Mouse (Mus musculus): Measurements from ENCODE around the gene H2afx. TPM values are rescaled to one million over a fixed set of nuclear protein-coding genes. Genes with fewer than 3 reads are reported as not detected.
A peak's percentile ranks its signal among the peaks of the same experiment; 100 is the strongest.
"Not testable (repeated sequence)": the region's sequence is repeated elsewhere in the genome, so short reads cannot be mapped to it uniquely, and the experiment has no call there.

H2afx gene
- polyA plus RNA-seq (2012; rRNA removed): 64.8 and 68.3 TPM in 2 replicates

DNA sequence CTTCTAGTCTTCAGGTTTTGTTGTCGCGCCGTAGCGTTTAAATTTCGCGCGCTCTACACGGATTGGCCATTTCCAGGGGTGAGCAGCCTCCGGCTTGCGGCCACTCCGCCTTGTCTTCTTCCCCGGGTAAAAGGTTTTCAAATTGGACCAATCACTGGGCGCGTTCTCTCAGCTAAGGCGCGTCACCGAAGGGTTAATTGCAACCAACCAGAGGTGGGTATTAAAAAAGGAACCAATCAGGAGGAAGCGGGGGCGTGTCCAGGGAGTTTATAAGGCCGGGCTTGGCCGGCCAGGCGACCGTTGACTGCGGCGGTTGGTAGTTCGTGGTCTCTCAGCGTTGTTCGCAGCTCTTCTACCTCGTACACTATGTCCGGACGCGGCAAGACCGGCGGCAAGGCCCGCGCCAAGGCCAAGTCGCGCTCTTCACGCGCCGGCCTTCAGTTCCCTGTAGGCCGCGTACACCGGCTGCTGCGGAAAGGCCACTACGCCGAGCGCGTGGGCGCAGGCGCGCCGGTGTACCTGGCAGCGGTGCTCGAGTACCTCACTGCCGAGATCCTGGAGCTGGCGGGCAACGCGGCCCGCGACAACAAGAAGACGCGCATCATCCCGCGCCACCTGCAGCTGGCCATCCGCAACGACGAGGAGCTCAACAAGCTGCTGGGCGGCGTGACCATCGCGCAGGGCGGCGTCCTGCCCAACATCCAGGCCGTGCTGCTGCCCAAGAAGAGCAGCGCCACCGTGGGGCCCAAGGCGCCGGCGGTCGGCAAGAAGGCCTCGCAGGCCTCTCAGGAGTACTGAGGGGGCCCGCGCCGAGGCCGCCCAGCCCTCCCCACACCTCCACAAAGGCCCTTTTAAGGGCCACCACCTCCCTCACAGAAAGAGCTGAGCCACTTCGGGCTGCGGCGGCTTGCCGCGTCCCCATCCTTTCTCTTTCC lies at the start of gene H2afx:
TSS of gene H2afx (plus strand) at position 299 of the 935 bp plus-strand sequence.
- no peaks in the 10 kb centered on the region for H3K4me1 ChIP-seq (ENCODE audit: control insufficient read depth, insufficient read depth, low read length)
- H3K4me3 ChIP-seq (ENCODE audit: insufficient read depth, low read length): peak within 1 kb of the TSS; percentile 92

DNA sequence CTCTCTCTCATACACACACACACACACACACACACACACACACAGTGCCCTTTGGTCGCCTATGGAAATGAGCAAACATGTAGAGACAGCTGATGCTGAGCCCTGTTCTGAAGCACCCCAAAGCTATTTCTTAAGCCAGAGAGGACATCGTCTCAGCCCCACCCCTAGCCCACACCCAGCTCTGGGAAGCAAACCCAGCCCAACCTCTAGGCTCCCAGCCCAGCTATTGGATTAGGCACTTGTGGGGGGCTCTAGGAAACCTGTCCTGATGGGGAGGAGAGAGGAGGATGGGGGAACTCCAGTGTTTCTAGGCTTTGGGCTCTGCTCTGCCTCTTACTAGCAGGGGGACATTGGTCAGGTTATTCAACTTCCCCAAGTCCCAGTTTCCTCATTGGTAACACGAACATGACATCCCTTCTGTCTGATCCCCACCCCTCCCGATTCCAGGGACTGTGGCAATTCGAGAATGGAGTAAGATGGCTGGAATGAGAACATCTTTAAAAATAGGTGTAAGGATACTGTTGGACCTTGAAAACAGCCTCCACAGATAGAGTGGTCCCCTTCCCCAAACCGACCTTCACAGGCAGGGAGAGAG lies 48.1 kb upstream of the H2afx start:
- TF ChIP-seq CTCF (IDR thresholded peaks at IDR 0.05; ENCODE audit: extremely low read depth, insufficient read depth, low read length) (no peak), POLR2A (IDR thresholded peaks at IDR 0.05; ENCODE audit: extremely low read depth, insufficient read depth, low read length) (no peak)
- no peak overlapping the region for H3K27ac ChIP-seq (ENCODE audit: insufficient read depth, low read length)
- H3K4me1 ChIP-seq (ENCODE audit: control insufficient read depth, insufficient read depth, low read length): peaks cover 4% of the 10 kb centered on the region; the same call in 1 of the 2 replicates
- peak overlapping the region; percentile 87 for H3K4me3 ChIP-seq (ENCODE audit: insufficient read depth, low read length)

More for the DNA sequence above, at the start of gene H2afx:
- H3K27ac ChIP-seq (ENCODE audit: insufficient read depth, low read length): peak within 1 kb of the TSS; percentile 62
- TF ChIP-seq CTCF (IDR thresholded peaks at IDR 0.05; ENCODE audit: extremely low read depth, insufficient read depth, low read length) (no peak), POLR2A (IDR thresholded peaks at IDR 0.05; ENCODE audit: extremely low read depth, insufficient read depth, low read length) (peak; percentile 100)

DNA sequence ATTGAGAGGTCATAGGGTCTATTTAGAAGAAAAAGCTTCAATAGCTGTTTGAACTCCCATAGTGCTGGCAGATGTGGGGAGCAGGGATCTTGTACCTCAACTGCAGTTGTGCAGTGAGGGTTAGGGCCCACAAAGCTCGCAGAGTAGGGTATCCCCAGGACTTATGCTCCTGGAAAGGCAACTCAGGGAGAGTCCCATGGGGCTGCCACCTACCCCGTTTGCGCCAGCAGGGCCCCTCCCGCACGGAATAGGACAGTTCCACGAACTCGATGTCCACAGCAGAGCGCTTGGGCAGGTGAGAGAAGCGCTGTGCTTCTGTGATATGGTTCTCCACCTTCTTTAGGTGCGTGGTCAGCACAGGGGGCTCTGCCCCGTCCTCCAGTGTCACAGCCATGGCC lies 47.5 kb upstream of the H2afx start:
- peaks cover 4% of the 10 kb centered on the region; the same call in 1 of the 2 replicates for H3K4me1 ChIP-seq (ENCODE audit: control insufficient read depth, insufficient read depth, low read length)
- 0 out of 2 replicates have a peak overlapping the region, but pooled peaks have one; percentile 13 for H3K27ac ChIP-seq (ENCODE audit: insufficient read depth, low read length)
- peak overlapping the region; percentile 87 for H3K4me3 ChIP-seq (ENCODE audit: insufficient read depth, low read length)
- TF ChIP-seq CTCF (IDR thresholded peaks at IDR 0.05; ENCODE audit: extremely low read depth, insufficient read depth, low read length) (no peak), POLR2A (IDR thresholded peaks at IDR 0.05; ENCODE audit: extremely low read depth, insufficient read depth, low read length) (no peak)

DNA sequence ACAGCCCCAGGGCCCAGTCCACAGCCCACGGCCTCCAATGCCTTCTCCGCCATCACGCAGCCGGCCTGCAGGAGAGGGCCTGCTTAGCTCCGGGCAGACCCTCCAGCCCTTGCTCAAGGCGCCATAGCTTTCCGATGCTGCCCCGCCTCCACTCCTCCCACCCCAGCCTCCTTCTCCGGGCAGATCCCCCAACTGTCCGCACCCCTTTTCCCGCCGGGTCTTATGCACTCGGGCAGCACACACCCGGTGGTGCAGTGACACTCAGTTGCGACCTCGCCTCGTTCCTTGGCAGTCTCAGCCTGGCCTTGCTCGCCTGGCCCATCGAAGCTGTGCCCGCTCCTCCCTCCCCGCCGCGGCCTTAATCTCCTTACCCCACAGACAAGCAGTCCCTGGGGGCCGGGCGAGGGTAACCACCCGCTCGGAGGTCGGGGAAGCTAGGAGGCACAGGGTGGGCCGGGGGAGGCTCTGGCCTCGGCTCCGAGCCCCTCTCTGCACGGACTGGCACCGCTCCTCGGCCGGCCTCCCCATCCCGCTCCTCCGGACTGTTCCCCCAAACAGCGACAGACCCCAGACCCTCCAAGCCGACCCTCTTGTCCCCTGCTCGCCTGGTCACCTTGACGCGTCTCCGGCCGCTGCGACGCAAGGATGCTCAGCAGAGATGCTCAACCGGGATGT lies 47.0 kb upstream of the H2afx start:
- H3K4me1 ChIP-seq (ENCODE audit: control insufficient read depth, insufficient read depth, low read length): peaks cover 4% of the 10 kb centered on the region; the same call in 1 of the 2 replicates
- peak overlapping the region; percentile 13 for H3K27ac ChIP-seq (ENCODE audit: insufficient read depth, low read length)
- TF ChIP-seq CTCF (IDR thresholded peaks at IDR 0.05; ENCODE audit: extremely low read depth, insufficient read depth, low read length) (no peak), POLR2A (IDR thresholded peaks at IDR 0.05; ENCODE audit: extremely low read depth, insufficient read depth, low read length) (no peak)
- peak overlapping the region; percentile 87 for H3K4me3 ChIP-seq (ENCODE audit: insufficient read depth, low read length)

DNA sequence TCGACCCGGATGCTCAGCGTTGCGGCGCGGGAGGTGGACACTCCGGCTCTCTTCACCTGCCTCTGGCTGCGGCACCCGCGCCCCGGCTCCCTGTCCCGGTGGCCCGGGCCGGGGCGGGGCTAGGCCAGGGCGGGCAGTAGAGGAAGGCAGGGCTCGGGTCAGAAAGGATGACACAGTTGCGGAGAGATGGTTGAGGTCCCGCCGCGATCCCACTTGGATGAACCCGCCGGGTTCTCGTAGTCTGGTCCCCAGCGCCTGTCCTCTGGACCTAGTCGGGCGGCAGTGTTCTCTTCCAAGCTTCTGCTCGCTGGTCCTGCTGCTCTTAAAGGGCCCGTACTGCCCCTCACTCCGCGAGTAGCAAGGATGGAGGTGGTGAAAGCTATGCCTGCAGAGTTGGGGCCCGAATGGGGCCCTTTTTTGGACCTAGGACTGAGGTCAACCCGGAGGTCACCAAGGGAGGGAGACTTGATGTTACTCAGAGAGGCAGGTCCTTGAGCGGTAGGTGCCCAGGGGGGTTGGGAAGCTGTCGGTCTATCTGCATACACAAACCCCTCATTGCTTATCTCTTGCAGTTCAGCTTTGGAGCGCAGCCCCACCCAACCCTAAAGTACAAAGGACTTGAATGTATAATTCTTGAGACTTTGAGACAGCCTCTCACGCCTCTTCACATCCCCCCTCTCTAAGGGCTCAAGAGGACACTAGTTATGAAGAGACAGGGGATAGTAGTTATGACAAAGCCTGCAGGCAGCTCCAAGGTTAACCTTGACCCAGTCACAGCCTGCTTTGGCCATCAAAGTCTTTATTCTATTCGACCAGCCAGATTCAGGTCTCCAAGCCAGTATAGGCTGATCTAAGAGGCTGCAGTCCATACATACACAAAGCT lies 46.2 kb upstream of the H2afx start, which contains the start of gene Abcg4:
TSS of gene Abcg4 (minus strand) at position 540 of the 883 bp plus-strand sequence.
- TF ChIP-seq POLR2A (IDR thresholded peaks at IDR 0.05; ENCODE audit: extremely low read depth, insufficient read depth, low read length): peak; percentile 26; the same call in 1 of the 2 replicates
- TF ChIP-seq CTCF (IDR thresholded peaks at IDR 0.05; ENCODE audit: extremely low read depth, insufficient read depth, low read length): no peak
- Histone ChIP-seq H3K4me3 (ENCODE audit: insufficient read depth, low read length) (peak within 1 kb of the TSS; percentile 87), H3K27ac (ENCODE audit: insufficient read depth, low read length) (peak within 1 kb of the TSS; percentile 13), H3K4me1 (ENCODE audit: control insufficient read depth, insufficient read depth, low read length) (peaks cover 4% of the 10 kb centered on the region; the same call in 1 of the 2 replicates)

DNA sequence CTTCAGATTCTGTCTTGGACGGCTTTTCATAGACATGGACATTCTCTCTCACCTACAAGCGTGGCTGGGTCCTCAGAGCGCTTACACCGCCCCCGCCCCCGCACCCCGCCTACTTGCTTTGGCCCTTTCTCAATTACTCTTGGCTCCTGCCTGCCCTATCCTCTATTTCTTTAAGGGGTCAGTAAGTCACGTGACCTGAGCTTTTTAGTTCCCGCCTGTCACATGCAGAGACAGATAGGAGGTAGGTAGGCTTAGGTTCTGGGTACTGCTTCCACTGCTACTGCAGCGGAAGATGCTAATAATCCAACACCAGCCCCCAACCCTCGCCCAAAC lies 45.6 kb upstream of the H2afx start:
- TF ChIP-seq POLR2A (IDR thresholded peaks at IDR 0.05; ENCODE audit: extremely low read depth, insufficient read depth, low read length): no peak
- TF ChIP-seq CTCF (IDR thresholded peaks at IDR 0.05; ENCODE audit: extremely low read depth, insufficient read depth, low read length): no peak
- Histone ChIP-seq H3K27ac (ENCODE audit: insufficient read depth, low read length) (no peak overlapping the region), H3K4me3 (ENCODE audit: insufficient read depth, low read length) (peak overlapping the region; percentile 87), H3K4me1 (ENCODE audit: control insufficient read depth, insufficient read depth, low read length) (peaks cover 4% of the 10 kb centered on the region; the same call in 1 of the 2 replicates)

DNA sequence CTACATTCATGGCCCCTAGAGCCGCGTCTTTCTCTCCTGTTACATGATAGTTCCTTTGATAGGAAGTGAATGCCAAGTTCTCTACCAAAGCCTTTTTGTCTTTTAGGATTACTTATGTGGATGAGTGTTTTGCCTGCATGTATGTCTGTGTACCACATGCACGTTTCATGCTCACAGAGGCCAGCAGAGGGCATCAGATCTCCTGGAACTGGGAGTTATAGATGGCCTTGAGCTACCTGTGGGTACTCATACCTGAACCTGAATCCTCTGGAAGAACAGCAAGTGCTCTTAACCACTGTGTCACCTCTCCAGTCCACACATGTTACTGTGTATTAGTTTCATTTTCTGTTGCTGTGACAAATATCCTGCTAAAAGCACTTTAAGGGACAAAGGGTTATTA lies 42.0 kb upstream of the H2afx start:
- Histone ChIP-seq H3K4me3 (ENCODE audit: insufficient read depth, low read length) (no peak overlapping the region), H3K4me1 (ENCODE audit: control insufficient read depth, insufficient read depth, low read length) (peaks cover 3% of the 10 kb centered on the region; the same call in 1 of the 2 replicates), H3K27ac (ENCODE audit: insufficient read depth, low read length) (no peak overlapping the region)
- TF ChIP-seq CTCF (IDR thresholded peaks at IDR 0.05; ENCODE audit: extremely low read depth, insufficient read depth, low read length): peak; percentile 57
- TF ChIP-seq POLR2A (IDR thresholded peaks at IDR 0.05; ENCODE audit: extremely low read depth, insufficient read depth, low read length): no peak

DNA sequence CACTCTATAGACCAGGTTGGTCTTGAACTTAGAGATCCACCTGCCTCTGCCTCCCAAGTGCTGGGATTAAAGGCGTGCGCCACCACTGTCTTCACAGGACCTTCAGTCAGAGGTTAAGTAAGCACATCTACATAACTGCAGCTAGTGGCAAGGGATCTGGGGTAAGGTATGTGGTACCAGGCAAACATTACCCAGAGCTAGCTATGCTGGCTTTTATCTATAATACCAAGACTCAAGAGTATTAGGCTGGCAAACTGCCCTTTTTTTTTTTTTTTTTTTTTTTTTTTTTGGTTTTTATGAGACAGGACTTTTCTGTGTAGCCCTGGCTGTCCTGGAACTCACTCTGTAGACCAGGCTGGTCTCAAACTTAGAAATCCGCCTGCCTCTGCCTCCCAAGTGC lies 34.5 kb upstream of the H2afx start:
- H3K27ac ChIP-seq (ENCODE audit: insufficient read depth, low read length); H3K4me1 ChIP-seq (ENCODE audit: control insufficient read depth, insufficient read depth, low read length); H3K4me3 ChIP-seq (ENCODE audit: insufficient read depth, low read length): not testable (repeated sequence)

Measured in cortical plate, adult 2 months (tissue).